In genomic region chr4:99353122-99353774, GRCm38 (mm10) we compare ENCODE assay signal across 14 mouse cellular contexts. TPM values are rescaled to one million over a fixed set of nuclear protein-coding genes. Genes with fewer than 3 reads are reported as not detected.
"Had no signal": no experiment of that assay in that cellular context is flagged by ENCODE, and none has a peak within 500 bp of the region (broad histone marks: within the 10 kb centered on the region; RNA-seq: fewer than 3 reads in every experiment).

No protein-coding gene starts in this region.

- H3K27ac ChIP-seq: kidney, postnatal 0 days; layer of hippocampus, adult 2 months; limb, embryonic 10.5 days; liver, embryonic 15.5 days; stomach, embryonic 15.5 days had no signal

- H3K27me3 ChIP-seq: liver, embryonic 15.5 days; stomach, embryonic 15.5 days had no signal

- H3K4me2 ChIP-seq: liver, embryonic 11.5 days; liver, embryonic 15.5 days; stomach, embryonic 15.5 days had no signal

- ATAC-seq: lung, postnatal 0 days had no signal

- H3K4me1 ChIP-seq: liver, embryonic 15.5 days; stomach, embryonic 15.5 days had no signal

- H3K9me3 ChIP-seq: limb, embryonic 10.5 days; liver, embryonic 15.5 days; stomach, embryonic 15.5 days had no signal

- DNase-seq: kidney, adult 9 months; kidney, postnatal 36 days; lung, adult 2 months; lung, postnatal 36 days; right cerebral cortex, postnatal 14 days; thymus, adult 2 months; thymus, postnatal 25 days had no signal

- H3K36me3 ChIP-seq: limb, embryonic 10.5 days; liver, embryonic 15.5 days; stomach, embryonic 15.5 days had no signal

- H3K9ac ChIP-seq: liver, embryonic 15.5 days; stomach, embryonic 15.5 days had no signal

- H3K4me3 ChIP-seq: layer of hippocampus, adult 2 months; limb, embryonic 10.5 days; liver, embryonic 15.5 days; stomach, embryonic 15.5 days had no signal

RNA-seq across cellular contexts. Expression of gene Gm12689, which starts 57.5 kb away (rescaled TPM):
- polyA plus RNA-seq: liver, embryonic 11.5 days; thymus, adult 2 months had no signal
